Mouse (Mus musculus): ENCODE data around the gene Tbpl2. TPM values are rescaled to one million over a fixed set of nuclear protein-coding genes. Genes with fewer than 3 reads are reported as not detected.

Gene Tbpl2
- total and polyA plus RNA-seq, 3 experiments, result not detected

Other genes with a start within 250 kb of the Tbpl2 start
- 6.0 and 7.0 TPM in 2 replicates for gene Hnmt, start 47.2 kb downstream of the Tbpl2 start, total RNA-seq (2012; rRNA removed)
- gene Hnmt, start 47.2 kb downstream of the Tbpl2 start, polyA plus RNA-seq (2012; ENCODE audit: insufficient read depth in 1 of 2, insufficient read length in 2 of 2, low read depth in 1 of 2, low replicate concordance in 2 of 2, missing spikeins in 1 of 2), result 1 to 10 TPM in 1 of 2 experiments, not detected in 1; 3.0 TPM
- not detected in 2 replicates for gene Il1f8, start 56.6 kb upstream of the Tbpl2 start, total RNA-seq (2012; rRNA removed)
- gene Il1f8, start 56.6 kb upstream of the Tbpl2 start, polyA plus RNA-seq (2012; ENCODE audit: insufficient read depth in 1 of 2, insufficient read length in 2 of 2, low read depth in 1 of 2, low replicate concordance in 2 of 2, missing spikeins in 1 of 2), result not detected
- not detected in 2 replicates for gene Il1f9, start 89.9 kb upstream of the Tbpl2 start, total RNA-seq (2012; rRNA removed)
- not detected for gene Il1f9, start 89.9 kb upstream of the Tbpl2 start, polyA plus RNA-seq (2012; ENCODE audit: insufficient read depth in 1 of 2, insufficient read length in 2 of 2, low read depth in 1 of 2, low replicate concordance in 2 of 2, missing spikeins in 1 of 2)
- not detected in 2 replicates for gene Il1f6, start 118.8 kb upstream of the Tbpl2 start, total RNA-seq (2012; rRNA removed)
- gene Il1f6, start 118.8 kb upstream of the Tbpl2 start, polyA plus RNA-seq (2012; ENCODE audit: insufficient read depth in 1 of 2, insufficient read length in 2 of 2, low read depth in 1 of 2, low replicate concordance in 2 of 2, missing spikeins in 1 of 2), result not detected
- not detected in 2 replicates for gene Il1f5, start 180.4 kb upstream of the Tbpl2 start, total RNA-seq (2012; rRNA removed)
- gene Il1f5, start 180.4 kb upstream of the Tbpl2 start, polyA plus RNA-seq (2012; ENCODE audit: insufficient read depth in 1 of 2, insufficient read length in 2 of 2, low read depth in 1 of 2, low replicate concordance in 2 of 2, missing spikeins in 1 of 2), result not detected
- not detected in 2 replicates for gene Il1f10, start 194.6 kb upstream of the Tbpl2 start, total RNA-seq (2012; rRNA removed)
- not detected for gene Il1f10, start 194.6 kb upstream of the Tbpl2 start, polyA plus RNA-seq (2012; ENCODE audit: insufficient read depth in 1 of 2, insufficient read length in 2 of 2, low read depth in 1 of 2, low replicate concordance in 2 of 2, missing spikeins in 1 of 2)
- gene Il1rn, start 240.3 kb upstream of the Tbpl2 start, total RNA-seq (2012; rRNA removed), result not detected in 2 replicates
- not detected for gene Il1rn, start 240.3 kb upstream of the Tbpl2 start, polyA plus RNA-seq (2012; ENCODE audit: insufficient read depth in 1 of 2, insufficient read length in 2 of 2, low read depth in 1 of 2, low replicate concordance in 2 of 2, missing spikeins in 1 of 2)